In genomic region chr3:53756115-53756853, GRCm38 (mm10) we compare ENCODE assay signal across 18 mouse cellular contexts.
DNase-seq lines count a peak whose midpoint lies in the region; ATAC-seq and TF ChIP-seq lines count a peak whose summit lies in the region.
"Had no signal": no experiment of that assay in that cellular context is flagged by ENCODE, and none has a peak within 500 bp of the region (broad histone marks: within the 10 kb centered on the region; RNA-seq: fewer than 3 reads in every experiment).

No protein-coding gene starts in this region.

- no peaks in the 10 kb centered on the region for H3K27me3 ChIP-seq in embryonic facial prominence, embryonic 11.5 days (ENCODE audit: control insufficient read depth, insufficient read depth, low read length)
- no peaks in the 10 kb centered on the region for H3K27me3 ChIP-seq in embryonic facial prominence, embryonic 10.5 days (replicated peaks; ENCODE audit: low read depth, poor library complexity, severe bottlenecking)
- H3K27me3 ChIP-seq in kidney, embryonic 16.5 days (ENCODE audit: insufficient read depth, low read length): no peaks in the 10 kb centered on the region
- no peaks in the 10 kb centered on the region for H3K27me3 ChIP-seq in midbrain, embryonic 11.5 days (ENCODE audit: control insufficient read depth, insufficient read depth, low read length)
- no peaks in the 10 kb centered on the region for H3K27me3 ChIP-seq in midbrain, postnatal 0 days (ENCODE audit: insufficient read depth, low read length)
- H3K27me3 ChIP-seq: CH12.LX; heart, embryonic 12.5 days; hindbrain, embryonic 15.5 days; liver, embryonic 13.5 days; midbrain, embryonic 15.5 days had no signal

- H3K36me3 ChIP-seq in embryonic facial prominence, embryonic 11.5 days (replicated peaks; ENCODE audit: control insufficient read depth, insufficient read depth, low read depth, low read length): no peaks in the 10 kb centered on the region
- H3K36me3 ChIP-seq in embryonic facial prominence, embryonic 10.5 days (replicated peaks): no peaks in the 10 kb centered on the region
- no peaks in the 10 kb centered on the region for H3K36me3 ChIP-seq in kidney, embryonic 16.5 days (ENCODE audit: insufficient read depth, low read length)
- H3K36me3 ChIP-seq in midbrain, embryonic 11.5 days (ENCODE audit: control insufficient read depth, insufficient read depth, low read length): no peaks in the 10 kb centered on the region
- no peaks in the 10 kb centered on the region for H3K36me3 ChIP-seq in midbrain, postnatal 0 days (ENCODE audit: insufficient read depth, low read length)
- H3K36me3 ChIP-seq: heart, embryonic 12.5 days; hindbrain, embryonic 15.5 days; liver, embryonic 13.5 days; midbrain, embryonic 15.5 days had no signal

- H3K27ac ChIP-seq in embryonic facial prominence, embryonic 11.5 days (replicated peaks; ENCODE audit: low read depth, low read length): no peak overlapping the region
- no peak overlapping the region for H3K27ac ChIP-seq in embryonic facial prominence, embryonic 10.5 days (replicated peaks)
- H3K27ac ChIP-seq in kidney, embryonic 16.5 days (ENCODE audit: low read length): no peak overlapping the region
- H3K27ac ChIP-seq in midbrain, embryonic 11.5 days (ENCODE audit: low read depth, low read length): no peak overlapping the region
- no peak overlapping the region for H3K27ac ChIP-seq in midbrain, postnatal 0 days (ENCODE audit: low read depth, low read length)
- H3K27ac ChIP-seq: hindbrain, embryonic 15.5 days; liver, embryonic 13.5 days; midbrain, embryonic 15.5 days had no signal

- DNase-seq in embryonic facial prominence, embryonic 11.5 days (ENCODE audit: low spot score): peak; percentile 14
- no peak for DNase-seq in embryonic facial prominence, embryonic 10.5 days (ENCODE audit: low spot score)
- peak; percentile 17 for DNase-seq in kidney, postnatal 14 days
- DNase-seq in midbrain, embryonic 11.5 days (ENCODE audit: low spot score, missing footprints): peak; percentile 81
- DNase-seq in midbrain, postnatal 0 days (ENCODE audit: low spot score): no peak
- DNase-seq in mesoderm, embryonic 11.5 days (ENCODE audit: low read depth, low spot score): peak; percentile 15
- no peak for DNase-seq in gastrocnemius, postnatal 25 days
- DNase-seq: adrenal gland, postnatal 10 days; cerebellum, adult 2 months; kidney, adult 11 months; liver, embryonic 13.5 days; right cerebral cortex, postnatal 14 days; thymus, postnatal 14 days had no signal

- H3K4me1 ChIP-seq in embryonic facial prominence, embryonic 11.5 days (ENCODE audit: control insufficient read depth, insufficient read depth, low read length): no peaks in the 10 kb centered on the region; the same call in 1 of the 2 replicates
- peaks cover 8% of the 10 kb centered on the region for H3K4me1 ChIP-seq in embryonic facial prominence, embryonic 10.5 days
- no peaks in the 10 kb centered on the region for H3K4me1 ChIP-seq in kidney, embryonic 16.5 days (ENCODE audit: insufficient read depth, low read length)
- no peaks in the 10 kb centered on the region for H3K4me1 ChIP-seq in midbrain, embryonic 11.5 days (ENCODE audit: control insufficient read depth, insufficient read depth, low read length)
- H3K4me1 ChIP-seq in midbrain, postnatal 0 days (ENCODE audit: insufficient read depth, low read length): no peaks in the 10 kb centered on the region
- H3K4me1 ChIP-seq: heart, embryonic 12.5 days; liver, embryonic 13.5 days; midbrain, embryonic 15.5 days had no signal

- WGBS in embryonic facial prominence, embryonic 11.5 days: 41% methylated on average over 10 of the region's 10 CpGs
- 52% methylated on average over 10 of the region's 10 CpGs for WGBS in embryonic facial prominence, embryonic 10.5 days
- WGBS in kidney, embryonic 16.5 days: 25% methylated on average over 10 of the region's 10 CpGs
- WGBS in midbrain, embryonic 11.5 days: 67% methylated on average over 10 of the region's 10 CpGs
- 64% methylated on average over 10 of the region's 10 CpGs for WGBS in midbrain, postnatal 0 days

- no peaks in the 10 kb centered on the region for H3K9me3 ChIP-seq in embryonic facial prominence, embryonic 11.5 days (replicated peaks; ENCODE audit: control insufficient read depth, low read length)
- H3K9me3 ChIP-seq in embryonic facial prominence, embryonic 10.5 days: no peaks in the 10 kb centered on the region
- peaks cover 2% of the 10 kb centered on the region; the same call in 1 of the 2 replicates for H3K9me3 ChIP-seq in kidney, embryonic 16.5 days (ENCODE audit: low read length)
- no peaks in the 10 kb centered on the region for H3K9me3 ChIP-seq in midbrain, embryonic 11.5 days (ENCODE audit: control insufficient read depth, low read length)
- H3K9me3 ChIP-seq in midbrain, postnatal 0 days (ENCODE audit: low read length): no peaks in the 10 kb centered on the region
- H3K9me3 ChIP-seq: hindbrain, embryonic 15.5 days; liver, embryonic 13.5 days; midbrain, embryonic 15.5 days had no signal

- no peak overlapping the region for H3K9ac ChIP-seq in embryonic facial prominence, embryonic 11.5 days (replicated peaks; ENCODE audit: low read length)
- no peak overlapping the region for H3K9ac ChIP-seq in kidney, embryonic 16.5 days (replicated peaks; ENCODE audit: low read length)
- H3K9ac ChIP-seq in midbrain, embryonic 11.5 days (ENCODE audit: low read length): no peak overlapping the region
- H3K9ac ChIP-seq in midbrain, postnatal 0 days (replicated peaks; ENCODE audit: low read length, poor library complexity, severe bottlenecking): no peak overlapping the region
- H3K9ac ChIP-seq: heart, embryonic 12.5 days; hindbrain, embryonic 15.5 days; liver, embryonic 13.5 days; midbrain, embryonic 15.5 days had no signal

- no peak overlapping the region for H3K4me2 ChIP-seq in embryonic facial prominence, embryonic 11.5 days (ENCODE audit: low read depth, low read length)
- no peak overlapping the region for H3K4me2 ChIP-seq in kidney, embryonic 16.5 days (replicated peaks; ENCODE audit: low read depth, low read length)
- H3K4me2 ChIP-seq in midbrain, embryonic 11.5 days: no peak overlapping the region
- no peak overlapping the region for H3K4me2 ChIP-seq in midbrain, postnatal 0 days (ENCODE audit: low read depth, low read length, poor library complexity, severe bottlenecking)
- H3K4me2 ChIP-seq: heart, embryonic 12.5 days; hindbrain, embryonic 15.5 days; liver, embryonic 13.5 days; midbrain, embryonic 15.5 days had no signal

- no peak overlapping the region for H3K4me3 ChIP-seq in embryonic facial prominence, embryonic 11.5 days (ENCODE audit: low read depth, low read length)
- H3K4me3 ChIP-seq in embryonic facial prominence, embryonic 10.5 days: no peak overlapping the region
- no peak overlapping the region for H3K4me3 ChIP-seq in kidney, embryonic 16.5 days (ENCODE audit: low read length)
- no peak overlapping the region for H3K4me3 ChIP-seq in midbrain, embryonic 11.5 days (ENCODE audit: low read depth, low read length)
- no peak overlapping the region for H3K4me3 ChIP-seq in midbrain, postnatal 0 days (ENCODE audit: low read depth, low read length)
- H3K4me3 ChIP-seq: heart, embryonic 12.5 days; hindbrain, embryonic 15.5 days; liver, embryonic 13.5 days; midbrain, embryonic 15.5 days had no signal

- no peak for TF ChIP-seq CTCF in midbrain, postnatal 0 days (IDR thresholded peaks at IDR 0.05)

- ATAC-seq in embryonic facial prominence, embryonic 11.5 days (replicated peaks; ENCODE audit: insufficient number of reproducible peaks, low FRiP score, low TSS enrichment, low read depth): no peak
- no peak for ATAC-seq in kidney, embryonic 16.5 days (ENCODE audit: low FRiP score, low TSS enrichment)
- ATAC-seq in midbrain, embryonic 11.5 days (ENCODE audit: low FRiP score): no peak
- no peak for ATAC-seq in midbrain, postnatal 0 days (ENCODE audit: low FRiP score)
- ATAC-seq: midbrain, embryonic 15.5 days had no signal

Comparison
In these comparisons a context has a peak if more than half of its experiments do, and no peak if none do; other contexts are left out.
1. DNase-seq: peak in embryonic facial prominence, embryonic 11.5 days (single experiment), kidney, postnatal 14 days (single experiment), midbrain, embryonic 11.5 days (single experiment) and mesoderm, embryonic 11.5 days (single experiment); none in embryonic facial prominence, embryonic 10.5 days (single experiment), midbrain, postnatal 0 days (single experiment) and gastrocnemius, postnatal 25 days (single experiment).